Comparison of ENCODE assay signal across 15 mouse cellular contexts in genomic region chr10:96632271-96633144, GRCm38 (mm10). TPM values are rescaled to one million over a fixed set of nuclear protein-coding genes. Genes with fewer than 3 reads are reported as not detected.
A peak's percentile ranks its signal among the peaks of the same experiment; 100 is the strongest.
DNase-seq lines count a peak whose midpoint lies in the region; ATAC-seq and TF ChIP-seq lines count a peak whose summit lies in the region.
"Had no signal": no experiment of that assay in that cellular context is flagged by ENCODE, and none has a peak within 500 bp of the region (broad histone marks: within the 10 kb centered on the region; RNA-seq: fewer than 3 reads in every experiment).

No protein-coding gene starts in this region.

- no peak overlapping the region for H3K4me3 ChIP-seq in heart, embryonic 10.5 days
- H3K4me3 ChIP-seq in heart, embryonic 12.5 days = no peak overlapping the region
- H3K4me3 ChIP-seq in C2C12 (ENCODE audit: insufficient read depth, poor library complexity, severe bottlenecking) = no peak overlapping the region
- no peak overlapping the region for H3K4me3 ChIP-seq in ES-Bruce4 (ENCODE audit: low read depth, low read length)
- H3K4me3 ChIP-seq in myocyte = no peak overlapping the region
- no peak overlapping the region for H3K4me3 ChIP-seq in intestine, embryonic 16.5 days (ENCODE audit: low read length)
- H3K4me3 ChIP-seq: forebrain, embryonic 15.5 days; intestine, embryonic 15.5 days had no signal

- no peak overlapping the region for H3K4me2 ChIP-seq in heart, embryonic 12.5 days
- peak overlapping the region; percentile 73 for H3K4me2 ChIP-seq in myocyte (ENCODE audit: low read depth)
- no peak overlapping the region for H3K4me2 ChIP-seq in intestine, embryonic 16.5 days (ENCODE audit: low read depth, low read length)
- H3K4me2 ChIP-seq: forebrain, embryonic 15.5 days; intestine, embryonic 15.5 days; lung, embryonic 14.5 days had no signal

- H3K27me3 ChIP-seq in heart, embryonic 10.5 days (ENCODE audit: insufficient read depth, poor library complexity, severe bottlenecking) = no peaks in the 10 kb centered on the region
- H3K27me3 ChIP-seq in heart, embryonic 12.5 days (replicated peaks) = no peaks in the 10 kb centered on the region
- H3K27me3 ChIP-seq in C2C12 (ENCODE audit: control insufficient read depth, insufficient read depth, insufficient read length) (no peaks in the 10 kb centered on the region), ES-Bruce4 (ENCODE audit: control insufficient read depth, insufficient read depth, low read length, poor library complexity, severe bottlenecking) (no peaks in the 10 kb centered on the region), myocyte (ENCODE audit: control insufficient read depth, insufficient read depth, insufficient read length) (no peaks in the 10 kb centered on the region)
- no peaks in the 10 kb centered on the region for H3K27me3 ChIP-seq in intestine, embryonic 16.5 days (replicated peaks; ENCODE audit: control insufficient read depth, insufficient read depth, low read length)
- H3K27me3 ChIP-seq: forebrain, embryonic 15.5 days; intestine, embryonic 15.5 days had no signal

- no peak for DNase-seq in heart, embryonic 10.5 days (ENCODE audit: low spot score)
- no peak for DNase-seq in urinary bladder, postnatal 14 days (ENCODE audit: low spot score)
- DNase-seq: gastrocnemius, postnatal 10 days; heart, postnatal 36 days; lung, embryonic 14.5 days; right cerebral cortex, postnatal 14 days had no signal

- H3ac ChIP-seq in C2C12 (ENCODE audit: control insufficient read depth, insufficient read length, low read depth) (peak overlapping the region; percentile 1), myocyte (ENCODE audit: control insufficient read depth, insufficient read length) (no peak overlapping the region)

- peaks cover 73% of the 10 kb centered on the region for H3K79me2 ChIP-seq in C2C12 (ENCODE audit: control insufficient read depth, insufficient read depth)
- peaks cover 57% of the 10 kb centered on the region for H3K79me2 ChIP-seq in myocyte (ENCODE audit: control insufficient read depth, insufficient read depth)

- H3K9ac ChIP-seq in heart, embryonic 12.5 days = no peak overlapping the region
- H3K9ac ChIP-seq in ES-Bruce4 (ENCODE audit: low read depth, poor library complexity, severe bottlenecking) = no peak overlapping the region
- no peak overlapping the region for H3K9ac ChIP-seq in intestine, embryonic 16.5 days (ENCODE audit: low read depth, low read length)
- H3K9ac ChIP-seq: forebrain, embryonic 15.5 days; intestine, embryonic 15.5 days; lung, embryonic 14.5 days had no signal

- peak; percentile 68 for TF ChIP-seq EP300 in ES-Bruce4 (IDR thresholded peaks at IDR 0.05; ENCODE audit: insufficient read depth, low read depth, low read length)

- TF ChIP-seq CTCF in C2C12 (IDR thresholded peaks at IDR 0.05; ENCODE audit: control insufficient read depth, insufficient read depth, insufficient read length) (no peak), ES-Bruce4 (IDR thresholded peaks at IDR 0.05; ENCODE audit: low read depth, low read length) (no peak)

- H3K4me1 ChIP-seq in heart, embryonic 10.5 days = peaks cover 20% of the 10 kb centered on the region; the same call in 1 of the 2 replicates
- peaks cover 22% of the 10 kb centered on the region for H3K4me1 ChIP-seq in heart, embryonic 12.5 days (replicated peaks)
- peaks cover 7% of the 10 kb centered on the region for H3K4me1 ChIP-seq in ES-Bruce4 (ENCODE audit: control insufficient read depth, insufficient read depth, low read length)
- H3K4me1 ChIP-seq in intestine, embryonic 16.5 days (ENCODE audit: control insufficient read depth, insufficient read depth, low read length) = peaks cover 19% of the 10 kb centered on the region
- H3K4me1 ChIP-seq: intestine, embryonic 15.5 days had no signal

- H3K9me3 ChIP-seq in heart, embryonic 10.5 days = no peaks in the 10 kb centered on the region
- H3K9me3 ChIP-seq in heart, embryonic 12.5 days (replicated peaks) = no peaks in the 10 kb centered on the region
- H3K9me3 ChIP-seq in ES-Bruce4 (replicated peaks; ENCODE audit: control insufficient read depth, insufficient read depth, low read length, poor library complexity, severe bottlenecking) = no peaks in the 10 kb centered on the region
- no peaks in the 10 kb centered on the region for H3K9me3 ChIP-seq in intestine, embryonic 16.5 days (ENCODE audit: control insufficient read depth, low read length)
- H3K9me3 ChIP-seq: forebrain, embryonic 15.5 days; G1E; intestine, embryonic 15.5 days had no signal

- TF ChIP-seq POLR2A in ES-Bruce4 (IDR thresholded peaks at IDR 0.05; ENCODE audit: insufficient read depth, low read length) = no peak
- TF ChIP-seq POLR2A in myocyte (IDR thresholded peaks at IDR 0.05; ENCODE audit: insufficient read length, low read depth) = no peak

- ATAC-seq in heart, embryonic 12.5 days (ENCODE audit: insufficient number of reproducible peaks, low FRiP score) = no peak
- no peak for ATAC-seq in intestine, embryonic 16.5 days
- ATAC-seq: activated CD4-positive, CD25-positive, alpha-beta regulatory T cell, adult 4 months; forebrain, embryonic 15.5 days; intestine, embryonic 15.5 days had no signal

- 69% methylated on average over 12 of the region's 12 CpGs for WGBS in heart, embryonic 10.5 days
- WGBS in heart, embryonic 12.5 days = 63% methylated on average over 12 of the region's 12 CpGs
- 66% methylated on average over 12 of the region's 12 CpGs for WGBS in intestine, embryonic 16.5 days

- H3K27ac ChIP-seq in heart, embryonic 10.5 days = 0 out of 2 replicates have a peak overlapping the region, but pooled peaks have one; percentile 6
- H3K27ac ChIP-seq in heart, embryonic 12.5 days (ENCODE audit: poor library complexity, severe bottlenecking) = no peak overlapping the region
- H3K27ac ChIP-seq in ES-Bruce4 (ENCODE audit: insufficient read depth, low read length) = peak overlapping the region; percentile 75
- H3K27ac ChIP-seq in intestine, embryonic 16.5 days (ENCODE audit: low read length) = no peak overlapping the region
- H3K27ac ChIP-seq: forebrain, embryonic 15.5 days; intestine, embryonic 15.5 days had no signal

- H3K79me3 ChIP-seq in C2C12 (ENCODE audit: low read depth) = peaks cover 29% of the 10 kb centered on the region

- 0 out of 2 replicates have a peak, but pooled peaks cover 3% of the 10 kb centered on the region for H3K36me3 ChIP-seq in heart, embryonic 10.5 days
- peaks cover 17% of the 10 kb centered on the region for H3K36me3 ChIP-seq in heart, embryonic 12.5 days
- H3K36me3 ChIP-seq in C2C12 (ENCODE audit: control insufficient read depth, insufficient read depth) (peaks cover 32% of the 10 kb centered on the region), ES-Bruce4 (ENCODE audit: control insufficient read depth, insufficient read depth, low read length, poor library complexity, severe bottlenecking) (no peaks in the 10 kb centered on the region), myocyte (ENCODE audit: control insufficient read depth, insufficient read depth) (peaks cover 4% of the 10 kb centered on the region)
- H3K36me3 ChIP-seq in intestine, embryonic 16.5 days (ENCODE audit: control insufficient read depth, insufficient read depth, low read length) = peaks cover 3% of the 10 kb centered on the region; the same call in 1 of the 2 replicates

TF ChIP-seq in C2C12, 6 proteins besides CTCF, POLR2A, EP300 and RAD21:
- TF ChIP-seq CEBPB (IDR thresholded peaks at IDR 0.05; ENCODE audit: low read depth) = no peak
- TF ChIP-seq MYOD1 (IDR thresholded peaks at IDR 0.05; ENCODE audit: control insufficient read depth, insufficient read length, low read depth) = peak; percentile 40

TF ChIP-seq in myocyte, 11 proteins besides CTCF, POLR2A, EP300 and RAD21:
- TF ChIP-seq CEBPB (IDR thresholded peaks at IDR 0.05; ENCODE audit: insufficient read depth, poor library complexity, severe bottlenecking) (0 out of 2 replicates have a peak, but pooled peaks have one; percentile 29), MYOD1 (IDR thresholded peaks at IDR 0.05; ENCODE audit: control insufficient read depth in 1 of 3, insufficient read length in 2 of 3, low read depth in 2 of 3) (peak in 2 of 3 experiments; percentile 65 to 87), MYOG (IDR thresholded peaks at IDR 0.05; ENCODE audit: control insufficient read depth in 1 of 3, insufficient read depth in 1 of 3, insufficient read length in 2 of 3, low read depth in 2 of 3) (peak in 1 of 3 experiments; percentile 69), TCF3 (IDR thresholded peaks at IDR 0.05; ENCODE audit: insufficient read length, low read depth) (no peak)
TF ChIP-seq in myocyte: peak in this region for 3.

RNA-seq across cellular contexts. Expression of gene Btg1, which starts 15.7 kb away (rescaled TPM):
- polyA plus RNA-seq in heart, embryonic 10.5 days (2016; fragmentation: Nextera tagmentation; extraction: Ambion mirVana) = 23.3 and 24.2 TPM in 2 replicates
- 46.9 and 51.6 TPM in 2 replicates for polyA plus RNA-seq in heart, embryonic 12.5 days (2016; fragmentation: Nextera tagmentation; extraction: Ambion mirVana)
- polyA plus RNA-seq in C2C12 (2012; fragmentation: generic; extraction: Trizol) (31.7 TPM), ES-Bruce4 (2011; ENCODE audit: insufficient read depth, insufficient read length, low read depth, missing spikeins) (42.0 and 42.6 TPM in 2 replicates), myocyte (2012; fragmentation: generic; extraction: Trizol) (49.9 TPM)
- polyA plus RNA-seq in intestine, embryonic 16.5 days (2015; fragmentation: Nextera tagmentation; extraction: Ambion mirVana) = 43.2 and 43.9 TPM in 2 replicates

Comparison
In these comparisons a context has a peak if more than half of its experiments do, and no peak if none do; other contexts are left out.
1. H3K27ac ChIP-seq: peak in heart, embryonic 10.5 days (single experiment) and ES-Bruce4 (single experiment); none in heart, embryonic 12.5 days (single experiment) and intestine, embryonic 16.5 days (single experiment).